Mouse (Mus musculus): ENCODE data around the gene Mb21d2.

The Mb21d2 gene

GRCm38 (mm10) chr16:28813290-28813689 is 116.2 kb downstream of the Mb21d2 start:
- in situ Hi-C loops (cut with MboI; ENCODE audit: unreplicated experiment in 2 of 2), result no loop called here

GRCm38 (mm10) chr16:28809089-28809488 is 120.4 kb downstream of the Mb21d2 start:
- in situ Hi-C loops (cut with MboI; ENCODE audit: unreplicated experiment in 2 of 2), result no loop called here

- in situ Hi-C loops (cut with MboI; ENCODE audit: unreplicated experiment in 2 of 2), result no loop called here
Measured at GRCm38 (mm10) chr16:28793115-28793514, 136.4 kb downstream of the Mb21d2 start.
